Mouse (Mus musculus) embryonic facial prominence, embryonic 14.5 days (tissue): Measurements from ENCODE around the gene 1810010H24Rik. TPM values are rescaled to one million over a fixed set of nuclear protein-coding genes. Genes with fewer than 3 reads are reported as not detected.

Experiments used
- polyA plus RNA-seq: library from polyadenylated mRNA; unstranded; fragments of >200 nt; fragmentation: Nextera tagmentation; extraction: Ambion mirVana; gene quantifications from 2 replicates; pipeline ENCODE4 v1.2.1, GENCODE M21; 2014

Gene 1810010H24Rik
- polyA plus RNA-seq, 1 experiment from 2014 or later = 4.3 TPM

Other genes with a start within 250 kb of the 1810010H24Rik start
- 9.8 and 10.2 TPM in 2 replicates for gene Polg2, start 246.1 kb upstream of the 1810010H24Rik start, polyA plus RNA-seq
- gene Ddx5, start 236.5 kb upstream of the 1810010H24Rik start, polyA plus RNA-seq = 334 and 344 TPM in 2 replicates
- gene Cep95, start 236.4 kb upstream of the 1810010H24Rik start, polyA plus RNA-seq = 15.8 and 16.6 TPM in 2 replicates
- gene Smurf2, start 105.0 kb upstream of the 1810010H24Rik start, polyA plus RNA-seq = 18.1 and 20.7 TPM in 2 replicates
- 294 and 347 TPM in 2 replicates for gene Kpna2, start 26.1 kb upstream of the 1810010H24Rik start, polyA plus RNA-seq
- 34.8 and 37.0 TPM in 2 replicates for gene Bptf, start 106.4 kb downstream of the 1810010H24Rik start, polyA plus RNA-seq
- gene Nol11, start 163.7 kb downstream of the 1810010H24Rik start, polyA plus RNA-seq = 37.4 and 44.0 TPM in 2 replicates